Mouse (Mus musculus): ENCODE measurements around the gene Cfap70. TPM values are rescaled to one million over a fixed set of nuclear protein-coding genes. Genes with fewer than 3 reads are reported as not detected.
A peak's percentile ranks its signal among the peaks of the same experiment; 100 is the strongest.

The Cfap70 gene
- 0.24 and 0.53 TPM in 2 replicates for polyA plus RNA-seq (2014; fragmentation: Nextera tagmentation; extraction: Ambion mirVana)

DNA sequence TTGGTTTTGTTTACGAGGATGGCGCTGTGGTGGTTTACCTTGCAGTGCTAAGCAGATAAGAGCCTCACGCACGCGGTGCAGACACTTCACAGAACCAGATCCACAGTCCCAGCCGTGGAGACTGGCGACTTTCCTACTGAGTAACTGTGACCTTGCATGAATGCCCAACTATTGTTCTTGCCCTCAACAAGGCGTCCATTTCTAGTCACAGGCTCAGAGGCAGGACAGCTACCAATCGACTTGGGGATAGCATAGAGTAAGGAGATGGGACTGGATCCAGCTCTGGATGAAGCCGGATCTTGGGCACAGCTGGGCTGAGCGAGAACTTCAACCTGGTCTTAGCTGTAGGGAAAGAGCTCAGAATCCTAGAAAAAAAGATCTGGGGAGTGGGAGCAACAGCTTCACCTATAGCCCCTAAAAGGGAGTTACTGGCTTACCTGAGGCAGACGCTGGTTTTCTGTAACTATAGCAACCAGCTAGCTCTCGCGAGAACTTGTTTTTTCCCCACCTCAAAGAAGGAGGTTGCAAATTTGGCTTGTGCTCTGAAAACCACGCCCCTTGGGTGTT lies at the start of gene Cfap70:
TSS of gene Cfap70 (minus strand) at position 462 of the 567 bp plus-strand sequence.
- 0 out of 2 replicates have a peak, but pooled peaks cover 2% of the 10 kb centered on the region for H3K4me1 ChIP-seq (ENCODE audit: control insufficient read depth, insufficient read depth, low read length)
- H3K9me3 ChIP-seq (ENCODE audit: control insufficient read depth, low read length) = no peaks in the 10 kb centered on the region
- no peaks in the 10 kb centered on the region for H3K36me3 ChIP-seq (ENCODE audit: control insufficient read depth, insufficient read depth, low read length)
- no peak for ATAC-seq (ENCODE audit: insufficient read depth, low FRiP score, low TSS enrichment)
- no peaks in the 10 kb centered on the region for H3K27me3 ChIP-seq (ENCODE audit: control insufficient read depth, insufficient read depth, low read length)
- 3% methylated on average over 15 of the region's 15 CpGs for WGBS
- no peak within 1 kb of the TSS for H3K27ac ChIP-seq (ENCODE audit: low read depth, low read length)
- peak within 1 kb of the TSS; percentile 26 for H3K4me3 ChIP-seq (ENCODE audit: low read depth, low read length)
- H3K4me2 ChIP-seq (ENCODE audit: low read depth) = peak within 1 kb of the TSS; percentile 40
- peak; percentile 60 for DNase-seq (ENCODE audit: low spot score)
- H3K9ac ChIP-seq (ENCODE audit: low read length) = peak within 1 kb of the TSS; percentile 16; the same call in 1 of the 2 replicates

- Histone ChIP-seq H3K9me3 (ENCODE audit: control insufficient read depth, low read length) (no peaks in the 10 kb centered on the region), H3K27ac (ENCODE audit: low read depth, low read length) (no peak overlapping the region), H3K4me3 (ENCODE audit: low read depth, low read length) (no peak overlapping the region), H3K4me2 (ENCODE audit: low read depth) (no peak overlapping the region), H3K36me3 (ENCODE audit: control insufficient read depth, insufficient read depth, low read length) (peaks cover 9% of the 10 kb centered on the region; the same call in 1 of the 2 replicates), H3K27me3 (ENCODE audit: control insufficient read depth, insufficient read depth, low read length) (no peaks in the 10 kb centered on the region), H3K4me1 (ENCODE audit: control insufficient read depth, insufficient read depth, low read length) (no peaks in the 10 kb centered on the region), H3K9ac (ENCODE audit: low read length) (no peak overlapping the region)
- 91% methylated on average over 3 of the region's 3 CpGs for WGBS
- DNase-seq (ENCODE audit: low spot score) (no peak), ATAC-seq (ENCODE audit: insufficient read depth, low FRiP score, low TSS enrichment) (no peak)
Observed at GRCm38 (mm10) chr14:20499982-20500381, 48.0 kb upstream of the Cfap70 start.

DNA sequence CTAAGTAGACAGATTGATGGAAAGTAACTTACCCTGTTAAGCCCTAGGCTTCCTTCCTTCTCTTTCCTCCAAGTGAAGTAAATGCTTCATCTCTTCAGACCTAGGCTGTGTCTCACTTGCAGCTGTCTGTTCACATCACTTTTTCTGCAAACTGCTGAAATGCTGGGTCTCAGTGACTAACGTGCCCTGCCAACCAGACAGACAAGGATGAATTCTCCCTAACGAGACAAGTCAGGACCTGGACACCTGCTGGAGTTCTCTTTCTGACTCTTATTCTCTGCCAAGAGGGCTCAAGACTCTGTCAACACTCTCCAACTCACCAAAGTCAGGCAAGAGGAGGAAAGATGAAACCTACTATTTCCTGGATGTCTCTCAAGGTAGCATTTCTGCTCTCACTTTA lies 44.6 kb upstream of the Cfap70 start, which contains the start of gene Mss51:
TSS of gene Mss51 (minus strand) at position 299 of the 400 bp plus-strand sequence.
- no peak for DNase-seq (ENCODE audit: low spot score)
- no peak for ATAC-seq (ENCODE audit: insufficient read depth, low FRiP score, low TSS enrichment)
- Histone ChIP-seq H3K27me3 (ENCODE audit: control insufficient read depth, insufficient read depth, low read length) (no peaks in the 10 kb centered on the region), H3K36me3 (ENCODE audit: control insufficient read depth, insufficient read depth, low read length) (peaks cover 5% of the 10 kb centered on the region; the same call in 1 of the 2 replicates), H3K9me3 (ENCODE audit: control insufficient read depth, low read length) (no peaks in the 10 kb centered on the region), H3K4me2 (ENCODE audit: low read depth) (no peak within 1 kb of the TSS), H3K27ac (ENCODE audit: low read depth, low read length) (no peak within 1 kb of the TSS), H3K4me3 (ENCODE audit: low read depth, low read length) (no peak within 1 kb of the TSS), H3K4me1 (ENCODE audit: control insufficient read depth, insufficient read depth, low read length) (no peaks in the 10 kb centered on the region), H3K9ac (ENCODE audit: low read length) (no peak within 1 kb of the TSS)
- 80% methylated on average over 2 of the region's 2 CpGs for WGBS

- no peak overlapping the region for H3K9ac ChIP-seq (ENCODE audit: low read length)
- ATAC-seq (ENCODE audit: insufficient read depth, low FRiP score, low TSS enrichment) (no peak), DNase-seq (ENCODE audit: low spot score) (no peak)
- H3K27ac ChIP-seq (ENCODE audit: low read depth, low read length) = no peak overlapping the region
- WGBS = 94% methylated on average over 5 of the region's 5 CpGs
- H3K9me3 ChIP-seq (ENCODE audit: control insufficient read depth, low read length) = no peaks in the 10 kb centered on the region
- no peaks in the 10 kb centered on the region for H3K27me3 ChIP-seq (ENCODE audit: control insufficient read depth, insufficient read depth, low read length)
- no peaks in the 10 kb centered on the region for H3K4me1 ChIP-seq (ENCODE audit: control insufficient read depth, insufficient read depth, low read length)
- H3K4me3 ChIP-seq (ENCODE audit: low read depth, low read length) = no peak overlapping the region
- H3K36me3 ChIP-seq (ENCODE audit: control insufficient read depth, insufficient read depth, low read length) = peaks cover 5% of the 10 kb centered on the region; the same call in 1 of the 2 replicates
- H3K4me2 ChIP-seq (ENCODE audit: low read depth) = no peak overlapping the region
Observed at GRCm38 (mm10) chr14:20486031-20486430, 34.0 kb upstream of the Cfap70 start.

DNA sequence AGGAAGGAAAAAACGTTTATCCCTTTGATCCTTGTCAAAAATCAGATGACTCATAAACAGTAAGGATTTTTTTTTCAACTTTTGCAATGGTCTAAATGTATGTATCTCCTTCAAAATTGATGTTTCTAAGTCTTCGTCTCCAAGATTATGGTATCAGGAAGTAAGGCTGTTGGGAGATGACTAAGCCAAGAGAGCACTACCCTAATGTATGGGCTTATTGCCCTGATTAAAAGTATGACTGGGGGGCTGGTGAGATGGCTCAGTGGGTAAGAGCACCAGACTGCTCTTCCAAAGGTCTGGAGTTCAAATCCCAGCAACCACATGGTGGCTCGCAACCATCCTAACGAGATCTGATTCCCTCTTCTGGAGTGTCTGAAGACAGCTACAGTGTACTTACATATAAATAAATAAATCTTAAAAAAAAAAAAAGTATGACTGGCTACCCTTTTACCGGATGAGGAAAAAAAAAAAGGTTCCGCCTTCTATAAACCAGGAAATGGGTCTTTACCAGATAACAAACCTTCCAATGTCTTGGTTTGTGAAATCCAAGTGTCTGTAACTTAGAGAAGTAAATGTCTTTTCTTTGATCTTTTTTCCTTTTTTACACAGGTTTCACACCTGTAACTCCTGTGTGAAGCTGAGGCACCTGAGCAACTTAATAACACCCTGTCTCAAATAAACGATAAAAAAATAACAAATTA lies 30.2 kb upstream of the Cfap70 start:
- DNase-seq (ENCODE audit: low spot score) (no peak), ATAC-seq (ENCODE audit: insufficient read depth, low FRiP score, low TSS enrichment) (no peak)
- 90% methylated on average over 6 of the region's 7 CpGs for WGBS
- H3K36me3 ChIP-seq (ENCODE audit: control insufficient read depth, insufficient read depth, low read length) = peaks cover 5% of the 10 kb centered on the region; the same call in 1 of the 2 replicates
- no peak overlapping the region for H3K27ac ChIP-seq (ENCODE audit: low read depth, low read length)
- H3K9ac ChIP-seq (ENCODE audit: low read length) = no peak overlapping the region
- no peak overlapping the region for H3K4me2 ChIP-seq (ENCODE audit: low read depth)
- H3K27me3 ChIP-seq (ENCODE audit: control insufficient read depth, insufficient read depth, low read length) = no peaks in the 10 kb centered on the region
- no peaks in the 10 kb centered on the region for H3K9me3 ChIP-seq (ENCODE audit: control insufficient read depth, low read length)
- H3K4me1 ChIP-seq (ENCODE audit: control insufficient read depth, insufficient read depth, low read length) = no peaks in the 10 kb centered on the region
- no peak overlapping the region for H3K4me3 ChIP-seq (ENCODE audit: low read depth, low read length)

DNA sequence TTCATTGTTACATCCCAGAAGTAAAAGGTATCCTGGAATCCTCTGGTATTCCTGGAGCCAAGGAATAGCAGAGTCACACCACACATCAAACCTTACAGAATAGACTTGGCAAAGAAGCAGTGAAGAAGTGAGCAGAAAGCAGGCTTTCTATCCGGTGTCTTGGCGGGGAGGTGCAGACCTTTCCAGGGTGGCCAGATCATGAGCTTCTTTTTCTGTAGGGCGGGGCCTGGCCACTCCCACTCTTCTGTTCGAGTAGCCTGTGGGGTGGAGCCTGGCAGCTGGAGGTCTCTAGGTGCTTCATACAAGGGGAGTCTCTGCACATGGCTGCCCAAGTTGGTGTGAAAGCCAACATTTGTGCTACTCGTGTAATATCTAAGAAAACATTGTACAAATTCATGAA lies 29.2 kb upstream of the Cfap70 start:
- peaks cover 5% of the 10 kb centered on the region; the same call in 1 of the 2 replicates for H3K36me3 ChIP-seq (ENCODE audit: control insufficient read depth, insufficient read depth, low read length)
- no peaks in the 10 kb centered on the region for H3K4me1 ChIP-seq (ENCODE audit: control insufficient read depth, insufficient read depth, low read length)
- no peaks in the 10 kb centered on the region for H3K27me3 ChIP-seq (ENCODE audit: control insufficient read depth, insufficient read depth, low read length)
- no peak overlapping the region for H3K4me3 ChIP-seq (ENCODE audit: low read depth, low read length)
- H3K9ac ChIP-seq (ENCODE audit: low read length) = no peak overlapping the region
- H3K9me3 ChIP-seq (ENCODE audit: control insufficient read depth, low read length) = no peaks in the 10 kb centered on the region
- 16% methylated on average over 5 of the region's 5 CpGs for WGBS
- no peak overlapping the region for H3K27ac ChIP-seq (ENCODE audit: low read depth, low read length)
- ATAC-seq (ENCODE audit: insufficient read depth, low FRiP score, low TSS enrichment) = no peak
- no peak overlapping the region for H3K4me2 ChIP-seq (ENCODE audit: low read depth)
- no peak for DNase-seq (ENCODE audit: low spot score)

DNA sequence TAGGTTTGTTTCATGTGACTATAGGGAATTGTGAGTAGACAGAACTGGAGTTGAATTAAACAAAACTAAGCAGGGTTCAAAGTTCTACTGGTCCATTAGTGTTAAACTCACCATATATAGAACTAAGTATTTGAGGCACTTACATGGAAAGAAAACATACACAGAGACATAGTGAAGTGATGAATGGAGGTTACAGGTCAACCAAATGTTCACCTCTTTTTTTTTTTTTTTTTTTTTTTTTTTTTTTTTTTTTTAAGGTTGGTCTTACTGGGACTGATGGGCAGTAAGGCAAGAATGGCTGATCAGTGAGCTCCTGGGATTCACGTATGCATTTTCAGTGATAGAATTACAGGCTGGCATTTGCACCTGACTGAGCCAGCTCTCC lies 28.2 kb upstream of the Cfap70 start:
- no peak for DNase-seq (ENCODE audit: low spot score)
- H3K27ac ChIP-seq (ENCODE audit: low read depth, low read length) = no peak overlapping the region
- H3K9me3 ChIP-seq (ENCODE audit: control insufficient read depth, low read length) = no peaks in the 10 kb centered on the region
- 49% methylated on average over 1 of the region's 1 CpGs for WGBS
- H3K4me3 ChIP-seq (ENCODE audit: low read depth, low read length) = peak overlapping the region; percentile 62
- H3K9ac ChIP-seq (ENCODE audit: low read length) = peak overlapping the region; percentile 63; the same call in 1 of the 2 replicates
- ATAC-seq (ENCODE audit: insufficient read depth, low FRiP score, low TSS enrichment) = no peak
- H3K27me3 ChIP-seq (ENCODE audit: control insufficient read depth, insufficient read depth, low read length) = no peaks in the 10 kb centered on the region
- H3K4me1 ChIP-seq (ENCODE audit: control insufficient read depth, insufficient read depth, low read length) = no peaks in the 10 kb centered on the region
- peaks cover 5% of the 10 kb centered on the region; the same call in 1 of the 2 replicates for H3K36me3 ChIP-seq (ENCODE audit: control insufficient read depth, insufficient read depth, low read length)
- H3K4me2 ChIP-seq (ENCODE audit: low read depth) = peak overlapping the region; percentile 88

DNA sequence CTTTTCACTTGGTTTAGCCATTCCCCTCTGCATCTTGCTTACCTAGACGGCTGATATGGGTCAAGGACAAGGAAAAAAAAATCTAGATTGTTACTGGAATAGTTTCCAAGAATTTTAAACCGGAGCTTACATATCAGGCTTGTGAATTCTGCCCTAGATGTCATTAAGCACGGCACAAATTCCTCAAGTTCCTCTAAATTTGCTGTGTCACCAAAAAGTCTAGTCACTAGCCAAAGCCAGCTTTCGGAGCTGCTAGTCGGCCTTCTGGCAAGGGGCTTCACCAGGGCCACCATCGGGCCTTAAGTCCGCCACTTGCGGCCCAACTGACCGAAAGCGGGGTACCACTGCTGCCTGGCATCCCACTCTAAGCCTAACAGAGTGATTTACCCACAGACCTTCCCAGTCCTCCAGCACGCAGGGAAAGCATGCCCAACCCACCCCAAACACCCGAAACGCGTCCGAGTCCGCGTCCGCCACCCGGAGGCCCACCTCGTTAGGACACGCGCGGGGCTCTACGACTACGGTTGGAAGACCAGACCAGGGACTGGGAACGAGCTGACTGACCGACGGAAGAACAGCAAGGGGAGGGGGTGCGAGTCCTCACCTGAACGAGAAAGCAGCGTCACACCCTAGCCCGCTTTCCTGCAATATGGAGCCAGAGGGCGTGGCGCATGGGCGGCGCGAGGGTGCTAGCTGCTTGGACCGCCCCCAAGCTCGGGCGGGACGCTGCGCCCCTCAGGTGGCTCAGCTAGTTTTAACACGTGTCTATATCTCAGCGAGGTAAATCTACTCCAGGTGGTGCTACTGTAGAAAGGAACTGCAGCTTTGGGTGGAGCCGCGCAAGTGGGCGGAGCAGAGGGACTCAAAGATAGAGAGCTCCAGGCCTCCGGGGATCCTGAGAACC lies 27.5 kb upstream of the Cfap70 start, which contains the start of gene Anxa7:
TSS of gene Anxa7 (minus strand) at position 843 of the 904 bp plus-strand sequence.
- Histone ChIP-seq H3K4me3 (ENCODE audit: low read depth, low read length) (peak within 1 kb of the TSS; percentile 62), H3K27ac (ENCODE audit: low read depth, low read length) (no peak within 1 kb of the TSS), H3K9me3 (ENCODE audit: control insufficient read depth, low read length) (no peaks in the 10 kb centered on the region), H3K4me2 (ENCODE audit: low read depth) (peak within 1 kb of the TSS; percentile 88), H3K4me1 (ENCODE audit: control insufficient read depth, insufficient read depth, low read length) (no peaks in the 10 kb centered on the region), H3K27me3 (ENCODE audit: control insufficient read depth, insufficient read depth, low read length) (no peaks in the 10 kb centered on the region), H3K9ac (ENCODE audit: low read length) (peak within 1 kb of the TSS; percentile 63), H3K36me3 (ENCODE audit: control insufficient read depth, insufficient read depth, low read length) (peaks cover under 1% of the 10 kb centered on the region; the same call in 1 of the 2 replicates)
- DNase-seq (ENCODE audit: low spot score) = peak; percentile 67
- peak; percentile 55; the same call in 1 of the 2 replicates for ATAC-seq (ENCODE audit: insufficient read depth, low FRiP score, low TSS enrichment)
- WGBS = 1% methylated on average over 48 of the region's 48 CpGs
